Mouse (Mus musculus) stomach, embryonic 16.5 days (tissue): ENCODE data around the gene Mical1. TPM values are rescaled to one million over a fixed set of nuclear protein-coding genes. Genes with fewer than 3 reads are reported as not detected.

ENCODE experiments used
- ATAC-seq: fragments of 200-750 bp; cut with Nextera tagmentation; 2 replicates; pipeline ENCODE4 v1.8.0; 2017; ENCODE audit warnings: moderate number of reproducible peaks, moderate TSS enrichment; ENCODE audit not compliant: insufficient read depth, low FRiP score
- H3K27ac ChIP-seq: fragments of 300-500 bp; sonication (generic); 2 replicates; pipeline ENCODE4 v1.5.1; 2014; ENCODE audit warnings: low read length
- H3K27me3 ChIP-seq: fragments of 300-500 bp; sonication (generic); 2 replicates; pipeline ENCODE4 v1.6.1; 2014; ENCODE audit warnings: low read length, control low read depth, mixed read lengths; ENCODE audit not compliant: control insufficient read depth, insufficient read depth
- H3K36me3 ChIP-seq: fragments of 300-500 bp; sonication (generic); 2 replicates; pipeline ENCODE4 v1.6.1; 2014; ENCODE audit warnings: low read length; ENCODE audit not compliant: control insufficient read depth, insufficient read depth
- H3K4me1 ChIP-seq: fragments of 300-500 bp; sonication (generic); 2 replicates; pipeline ENCODE4 v1.6.1; 2014; ENCODE audit warnings: low read length, control low read depth, mixed read lengths; ENCODE audit not compliant: control insufficient read depth, insufficient read depth
- H3K4me2 ChIP-seq: fragments of 300-500 bp; sonication (generic); 2 replicates; pipeline ENCODE4 v1.6.1; 2014; ENCODE audit warnings: low read depth, low read length, mixed read lengths
- H3K4me3 ChIP-seq: fragments of 300-500 bp; sonication (generic); replicated peaks from 2 replicates; pipeline ENCODE4 v1.5.1; 2014; ENCODE audit warnings: mild to moderate bottlenecking, low read length
- H3K9ac ChIP-seq: fragments of 300-500 bp; sonication (generic); 2 replicates; pipeline ENCODE4 v1.6.1; 2014; ENCODE audit warnings: low read length
- H3K9me3 ChIP-seq: fragments of 300-500 bp; sonication (generic); replicated peaks from 2 replicates; pipeline ENCODE4 v1.6.1; 2016; ENCODE audit warnings: low read length, control low read depth; ENCODE audit not compliant: control insufficient read depth
- WGBS: fragments of 180-500 bp; shearing (Covaris S2); extraction: QIAGEN DNeasy Blood & Tissue Kit; methylation state at CpG from one replicate; pipeline ENCODE4 v1.1.7; 2014; 5-methylcytosine and 5-hydroxymethylcytosine counted together
- polyA plus RNA-seq: library from polyadenylated mRNA; unstranded; fragments of >200 nt; fragmentation: Nextera tagmentation; extraction: Ambion mirVana; gene quantifications from 2 replicates; pipeline ENCODE4 v1.2.1, GENCODE M21; 2015

The Mical1 gene
- polyA plus RNA-seq = 35.7 and 36.5 TPM in 2 replicates

GRCm38 (mm10) chr10:41476171-41477017 is at the start of gene Mical1:
TSS of gene Mical1 (plus strand) at chr10:41476314.
- Histone ChIP-seq H3K9me3 (no peaks in the 10 kb centered on the region), H3K4me1 (peaks cover 21% of the 10 kb centered on the region), H3K27ac (peak within 1 kb of the TSS; percentile 80), H3K9ac (peak within 1 kb of the TSS; percentile 84), H3K4me3 (peak within 1 kb of the TSS; percentile 73), H3K4me2 (peak within 1 kb of the TSS; percentile 79), H3K36me3 (no peaks in the 10 kb centered on the region), H3K27me3 (no peaks in the 10 kb centered on the region)
- peak; percentile 78 for ATAC-seq
- under 1% methylated on average over 35 of the region's 35 CpGs for WGBS

GRCm38 (mm10) chr10:41426368-41426767 is 49.7 kb upstream of the Mical1 start:
- WGBS = 45% methylated on average over 6 of the region's 6 CpGs
- Histone ChIP-seq H3K9me3 (no peaks in the 10 kb centered on the region), H3K4me3 (no peak overlapping the region), H3K27ac (no peak overlapping the region), H3K36me3 (no peaks in the 10 kb centered on the region), H3K27me3 (no peaks in the 10 kb centered on the region), H3K4me2 (no peak overlapping the region), H3K9ac (no peak overlapping the region), H3K4me1 (no peaks in the 10 kb centered on the region)
- ATAC-seq = no peak

- Histone ChIP-seq H3K4me1 (no peaks in the 10 kb centered on the region), H3K9me3 (no peaks in the 10 kb centered on the region), H3K27ac (no peak overlapping the region), H3K4me2 (no peak overlapping the region), H3K36me3 (no peaks in the 10 kb centered on the region), H3K4me3 (no peak overlapping the region), H3K9ac (no peak overlapping the region), H3K27me3 (no peaks in the 10 kb centered on the region)
- no peak for ATAC-seq
- WGBS = 28% methylated on average over 4 of the region's 4 CpGs
These were observed 41.5 kb upstream of the Mical1 start for GRCm38 (mm10) chr10:41434624-41435023.

- Histone ChIP-seq H3K9me3 (no peaks in the 10 kb centered on the region), H3K36me3 (no peaks in the 10 kb centered on the region), H3K4me3 (no peak overlapping the region), H3K27ac (no peak overlapping the region), H3K4me2 (no peak overlapping the region), H3K4me1 (no peaks in the 10 kb centered on the region), H3K27me3 (no peaks in the 10 kb centered on the region), H3K9ac (no peak overlapping the region)
- ATAC-seq = no peak
- WGBS = 34% methylated on average over 3 of the region's 3 CpGs
These were observed 41.0 kb upstream of the Mical1 start for GRCm38 (mm10) chr10:41435141-41435540.

- no peak overlapping the region for H3K27ac ChIP-seq
- WGBS = 72% methylated on average over 1 of the region's 1 CpGs
- H3K4me3 ChIP-seq = no peak overlapping the region
- H3K9me3 ChIP-seq = no peaks in the 10 kb centered on the region
- H3K4me2 ChIP-seq = no peak overlapping the region
- H3K4me1 ChIP-seq = peaks cover 7% of the 10 kb centered on the region
- no peaks in the 10 kb centered on the region for H3K36me3 ChIP-seq
- H3K27me3 ChIP-seq = no peaks in the 10 kb centered on the region
- H3K9ac ChIP-seq = no peak overlapping the region
- ATAC-seq = no peak
These were observed 27.9 kb upstream of the Mical1 start for GRCm38 (mm10) chr10:41448216-41448615.

- Histone ChIP-seq H3K4me1 (peaks cover 7% of the 10 kb centered on the region), H3K27ac (peak overlapping the region; percentile 60), H3K9me3 (no peaks in the 10 kb centered on the region), H3K27me3 (no peaks in the 10 kb centered on the region), H3K9ac (peak overlapping the region; percentile 88), H3K4me3 (peak overlapping the region; percentile 84), H3K36me3 (no peaks in the 10 kb centered on the region), H3K4me2 (peak overlapping the region; percentile 84)
- 13% methylated on average over 14 of the region's 14 CpGs for WGBS
- ATAC-seq = peak; percentile 57; the same call in 1 of the 2 replicates
These were observed 26.4 kb upstream of the Mical1 start for GRCm38 (mm10) chr10:41449684-41450083.

- H3K9me3 ChIP-seq = no peaks in the 10 kb centered on the region
- no peaks in the 10 kb centered on the region for H3K27me3 ChIP-seq
- no peaks in the 10 kb centered on the region for H3K36me3 ChIP-seq
- peak within 1 kb of the TSS; percentile 84 for H3K4me3 ChIP-seq
- WGBS = under 1% methylated on average over 49 of the region's 49 CpGs
- H3K9ac ChIP-seq = peak within 1 kb of the TSS; percentile 88
- H3K4me2 ChIP-seq = peak within 1 kb of the TSS; percentile 84
- H3K27ac ChIP-seq = peak within 1 kb of the TSS; percentile 60
- H3K4me1 ChIP-seq = peaks cover 7% of the 10 kb centered on the region
- peak; percentile 97 for ATAC-seq
These were observed 25.9 kb upstream of the Mical1 start, which contains the start of gene Zbtb24 for GRCm38 (mm10) chr10:41450137-41450670. TSS of gene Zbtb24 (plus strand) at chr10:41450383.

GRCm38 (mm10) chr10:41450780-41451522 is 25.2 kb upstream of the Mical1 start:
- Histone ChIP-seq H3K27me3 (no peaks in the 10 kb centered on the region), H3K36me3 (no peaks in the 10 kb centered on the region), H3K4me1 (peaks cover 7% of the 10 kb centered on the region), H3K9ac (peak overlapping the region; percentile 88), H3K9me3 (no peaks in the 10 kb centered on the region), H3K4me3 (peak overlapping the region; percentile 84), H3K27ac (peak overlapping the region; percentile 36; the same call in 1 of the 2 replicates), H3K4me2 (peak overlapping the region; percentile 67)
- no peak for ATAC-seq
- WGBS = 48% methylated on average over 18 of the region's 18 CpGs
